Mouse (Mus musculus): ENCODE measurements around the gene H60b.

DNA sequence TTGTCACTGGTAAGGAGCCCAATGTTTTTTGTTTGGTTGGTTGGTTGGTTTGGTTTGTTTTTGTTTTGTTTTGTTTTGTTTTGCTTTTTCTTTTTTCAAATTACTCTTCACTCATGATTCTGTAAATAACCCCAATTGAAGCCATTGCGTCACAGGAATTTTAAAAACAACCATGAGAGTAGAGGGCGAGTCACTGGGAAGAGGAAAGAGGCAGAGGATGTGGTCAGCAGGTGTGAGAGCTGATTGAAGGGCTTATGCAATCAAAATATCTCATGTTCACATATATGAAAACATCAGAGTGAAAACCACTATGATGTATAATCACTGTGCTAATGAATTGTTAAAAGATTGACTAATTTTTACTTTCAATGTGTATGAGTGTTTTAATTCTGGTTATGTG lies 140.9 kb downstream of the H60b start:
- no peak for TF ChIP-seq GATA1 (IDR thresholded peaks at IDR 0.05; ENCODE audit: low read length)
- no peak for TF ChIP-seq TAL1 (IDR thresholded peaks at IDR 0.05; ENCODE audit: low read length)

Data from erythroblast, embryonic 14.5 days (primary cell).